Mouse (Mus musculus): ENCODE measurements around the gene Ankrd55. TPM values are rescaled to one million over a fixed set of nuclear protein-coding genes. Genes with fewer than 3 reads are reported as not detected.
A peak's percentile ranks its signal among the peaks of the same experiment; 100 is the strongest.

The Ankrd55 gene
- polyA plus RNA-seq, 2 experiments from 2014 or later: 12.1 to 14.6 TPM

DNA sequence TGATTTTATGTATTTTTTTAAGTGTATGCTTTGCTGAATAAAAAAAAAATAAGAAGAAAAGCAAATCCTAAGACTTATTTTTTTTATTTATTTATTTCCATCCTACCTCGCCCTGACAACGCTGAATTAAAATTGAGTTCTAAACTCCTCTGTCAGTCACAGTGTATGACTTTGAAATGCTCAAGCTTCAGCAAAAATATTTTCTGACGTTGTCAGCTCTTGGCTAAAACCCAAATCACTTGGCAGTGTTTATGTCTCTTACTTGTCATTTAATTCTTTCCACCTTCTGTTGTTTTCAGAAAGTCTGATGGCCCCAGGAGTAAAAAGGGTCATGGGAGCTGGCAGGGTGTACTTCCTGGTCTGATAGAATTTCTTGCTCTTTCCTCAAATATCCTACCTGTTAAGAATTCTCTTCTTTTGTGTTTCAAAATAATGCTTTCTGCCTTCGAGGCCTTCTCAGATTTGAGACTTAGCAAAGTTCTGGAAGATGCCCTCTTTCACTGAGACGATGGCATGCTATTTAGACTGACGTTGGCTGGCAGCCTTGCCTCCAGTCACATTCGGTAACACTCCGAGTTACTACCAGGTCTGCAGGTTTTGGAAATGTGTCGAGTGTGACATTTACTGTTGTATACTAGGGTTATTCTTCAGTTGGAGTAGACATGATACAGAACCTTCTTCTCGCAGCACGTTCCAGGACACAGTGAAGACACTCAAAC lies 95.8 kb downstream of the Ankrd55 start:
- ATAC-seq: no peak

DNA sequence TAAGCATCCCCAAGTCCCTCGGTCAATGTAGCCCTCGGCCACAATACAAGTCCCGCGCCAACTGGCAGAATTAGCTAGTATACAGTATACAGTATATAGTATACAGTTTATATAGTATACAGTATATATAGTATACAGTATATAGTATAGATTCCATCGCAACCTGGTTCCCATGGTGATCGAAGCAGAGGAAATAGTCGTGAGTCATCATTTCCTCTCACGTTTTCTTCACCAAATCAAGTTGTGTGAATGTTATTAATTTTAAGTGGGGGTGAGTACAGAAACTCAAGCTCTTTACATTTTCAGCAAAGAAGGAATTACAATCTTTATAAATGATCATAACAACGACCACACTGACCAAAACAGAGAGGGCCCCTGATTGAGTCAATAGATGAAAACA lies 96.8 kb downstream of the Ankrd55 start:
- ATAC-seq: peak; percentile 73

DNA sequence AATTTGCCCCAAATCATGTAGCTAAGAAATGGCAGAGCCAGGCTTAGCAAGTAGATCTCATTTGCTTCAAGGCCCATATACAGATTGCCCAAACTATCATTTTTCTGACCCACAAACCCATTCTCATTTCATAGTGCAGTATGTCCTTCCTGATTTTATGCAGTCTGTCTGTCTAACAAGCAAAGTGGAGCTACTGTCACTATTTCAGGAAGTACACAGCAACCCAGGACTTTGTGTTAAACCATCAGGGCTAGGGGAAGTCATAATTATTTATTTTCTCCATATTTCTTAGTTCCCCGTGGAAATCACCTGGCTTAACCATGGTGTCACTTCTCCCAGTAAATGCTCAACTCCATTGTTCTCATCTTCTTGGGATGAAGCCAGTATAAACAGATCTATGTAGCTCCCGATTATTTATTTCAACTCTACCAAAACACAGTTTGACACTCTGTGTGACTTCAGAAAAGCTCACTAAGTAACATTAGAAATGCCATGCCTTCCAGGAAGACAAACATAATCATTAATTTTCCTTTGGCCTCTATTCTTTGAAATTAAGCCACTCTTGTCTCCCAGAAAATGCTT lies 98.3 kb downstream of the Ankrd55 start:
- no peak for ATAC-seq

DNA sequence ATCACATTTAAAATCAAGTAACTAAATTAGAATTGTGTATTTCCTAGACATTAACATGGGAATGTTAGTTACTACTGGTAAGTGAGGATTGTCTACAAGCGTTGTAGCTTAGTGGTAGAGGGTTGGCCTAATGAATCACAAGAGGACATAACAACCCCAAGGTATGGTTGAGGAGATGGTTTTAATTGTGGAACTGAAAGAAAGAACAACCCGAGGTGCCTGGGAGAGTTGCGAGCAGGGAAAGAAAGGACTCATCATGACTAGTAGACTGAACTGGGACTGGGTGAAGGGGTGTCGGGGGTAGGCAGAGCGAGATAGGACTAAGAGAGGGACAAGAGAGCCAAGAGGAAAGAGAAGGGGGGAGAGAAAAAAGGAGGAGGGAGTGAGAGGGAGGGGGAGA lies 99.0 kb downstream of the Ankrd55 start:
- no peak for ATAC-seq

DNA sequence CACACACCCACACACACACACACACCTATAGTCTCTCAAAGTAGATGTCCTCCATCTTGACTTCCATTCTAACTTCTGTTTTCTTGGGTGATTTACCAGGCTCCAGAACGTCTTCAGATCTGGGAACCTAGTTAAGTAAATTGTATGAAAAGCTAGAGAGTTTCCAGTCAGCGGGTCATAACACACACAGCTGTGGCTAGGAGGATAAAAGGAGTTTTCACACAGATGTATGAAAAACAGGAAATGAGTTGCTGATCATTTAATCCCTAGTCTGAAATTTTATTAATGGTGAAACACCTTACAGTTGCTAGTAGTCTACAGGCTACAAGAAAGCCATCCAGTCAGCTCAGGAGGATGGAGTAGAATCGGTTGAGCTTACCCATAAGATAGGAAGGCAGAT lies 99.9 kb downstream of the Ankrd55 start:
- peak; percentile 63 for ATAC-seq

DNA sequence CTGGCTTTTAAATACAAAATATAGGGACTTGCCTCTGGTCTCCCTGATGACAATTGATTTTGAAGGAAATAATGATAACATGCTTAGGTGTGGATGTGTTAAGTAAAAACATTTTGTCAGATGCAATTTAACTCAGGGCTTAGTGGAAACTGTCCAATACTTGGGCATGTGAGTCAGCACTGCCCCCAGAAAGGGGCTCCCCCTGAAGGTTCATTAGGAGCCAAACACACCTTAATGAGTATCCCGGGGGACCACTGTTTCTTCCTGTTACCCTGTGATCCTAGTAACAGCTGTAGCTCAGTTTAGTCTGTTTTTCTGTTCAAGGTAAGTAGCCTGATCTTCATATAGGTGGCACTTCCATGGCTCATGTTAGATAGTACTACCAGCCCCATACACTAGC lies 102.0 kb downstream of the Ankrd55 start:
- peak; percentile 14 for ATAC-seq

DNA sequence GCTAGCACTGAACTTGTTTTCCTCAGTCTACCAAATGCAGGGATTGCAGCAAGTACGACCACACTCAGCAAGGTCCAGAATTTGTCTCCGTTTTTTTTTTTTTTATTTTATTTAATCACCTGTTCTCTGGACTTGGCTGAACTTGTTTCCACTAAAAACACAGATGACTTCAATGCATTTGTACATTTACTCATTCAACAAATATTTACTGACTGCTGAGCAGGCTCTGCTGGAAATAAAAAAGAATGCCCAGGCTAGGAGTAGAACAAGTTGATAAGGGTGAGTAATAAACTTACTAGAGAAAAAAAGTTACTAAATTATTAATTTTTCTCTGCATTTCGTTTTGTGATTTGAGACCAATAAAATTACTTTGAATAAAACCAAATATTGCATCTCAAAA lies 103.1 kb downstream of the Ankrd55 start:
- no peak for ATAC-seq

DNA sequence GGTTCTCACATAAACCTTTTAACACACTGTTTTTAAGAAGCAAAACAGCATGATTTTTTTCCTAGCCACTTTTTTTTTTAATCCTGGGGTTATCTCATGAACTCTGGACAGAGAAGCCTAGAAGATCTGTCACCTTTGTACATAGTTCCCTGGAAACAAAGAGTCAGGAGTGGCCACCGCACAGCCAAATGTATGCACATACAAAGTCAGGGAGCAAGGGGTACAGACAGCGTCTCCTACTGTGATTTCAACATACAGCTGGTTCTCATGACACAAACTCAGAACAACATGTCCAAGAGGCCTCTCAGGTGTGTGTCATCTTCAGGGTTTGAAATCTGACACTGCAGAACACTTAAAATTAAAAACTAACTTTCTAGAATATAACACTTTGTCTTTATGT lies 105.1 kb downstream of the Ankrd55 start:
- no peak for ATAC-seq

DNA sequence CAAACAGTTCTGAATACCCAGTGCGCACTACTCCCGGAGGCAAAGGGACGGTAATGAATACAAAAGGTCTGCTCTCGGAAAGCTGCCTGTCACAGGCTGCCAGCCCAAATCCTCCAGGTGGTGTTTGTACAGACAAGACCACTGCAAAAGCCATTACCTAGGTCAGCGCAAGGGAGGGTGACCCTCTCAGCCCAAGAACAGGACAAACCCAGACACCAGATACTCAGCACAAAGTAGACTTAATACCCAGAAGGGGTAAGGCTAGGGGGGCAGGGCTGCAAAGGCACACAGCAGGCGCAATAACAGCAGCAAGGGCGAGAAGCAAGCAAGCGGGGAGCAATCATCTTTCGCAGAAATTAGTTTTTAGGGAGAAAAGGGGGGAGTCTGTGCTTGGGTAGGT lies 106.0 kb downstream of the Ankrd55 start:
- no peak for ATAC-seq

DNA sequence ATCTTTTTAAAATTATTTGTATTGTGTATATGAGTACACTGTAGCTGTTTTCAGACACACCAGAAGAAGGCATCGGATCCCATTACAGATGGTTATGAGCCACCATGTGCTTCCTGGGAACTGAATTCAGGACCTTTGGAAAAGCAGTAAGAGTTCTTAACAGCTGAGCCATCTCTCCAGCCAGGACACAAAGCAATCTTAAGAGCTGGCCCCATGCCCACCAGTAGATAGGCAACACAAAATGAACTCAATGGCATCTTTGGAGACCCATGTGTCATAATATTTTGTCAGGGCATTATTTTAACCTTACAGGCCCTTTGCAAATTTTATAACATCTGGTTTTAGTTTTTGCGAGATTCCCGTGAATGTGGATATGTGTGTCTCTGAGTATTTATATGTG lies 116.5 kb downstream of the Ankrd55 start:
- ATAC-seq: no peak

DNA sequence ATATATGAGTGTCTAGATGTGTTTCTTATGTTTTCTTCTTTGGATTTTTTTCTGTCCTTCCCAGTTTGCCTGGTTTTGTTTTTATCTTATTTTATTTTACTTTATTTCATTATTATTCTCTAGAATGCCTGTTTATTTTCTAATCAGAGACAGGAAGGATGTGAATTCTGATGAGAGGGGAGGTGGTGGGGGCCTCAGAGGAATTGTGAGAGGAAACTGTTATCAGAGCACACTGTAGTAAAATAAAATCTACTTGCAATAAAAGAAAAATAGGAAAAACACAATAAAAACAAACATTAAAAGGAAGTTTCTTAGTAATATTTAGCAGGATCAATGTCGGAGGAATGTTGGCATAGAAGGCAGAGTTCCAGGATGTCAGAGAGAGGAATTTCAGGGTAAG lies 116.9 kb downstream of the Ankrd55 start:
- ATAC-seq: no peak

DNA sequence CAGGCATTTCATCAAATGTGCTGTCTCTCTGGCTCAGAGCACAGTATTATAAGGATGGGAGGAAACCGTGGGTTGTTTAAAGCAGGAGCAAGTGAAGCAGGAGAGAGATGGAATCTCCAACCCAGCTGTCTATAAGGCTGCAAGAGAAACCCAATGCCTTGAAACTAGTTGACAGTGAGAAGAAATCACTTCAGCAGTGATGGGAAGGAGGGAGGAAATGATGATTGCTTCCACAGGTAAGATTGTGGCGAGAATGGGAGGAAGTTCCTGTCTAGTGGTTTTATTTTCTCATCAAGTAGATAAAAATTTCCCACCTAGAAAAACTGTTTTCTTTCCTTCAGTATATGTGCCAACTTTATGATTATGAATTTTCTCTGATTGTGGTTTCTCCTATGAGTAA lies 118.4 kb downstream of the Ankrd55 start:
- ATAC-seq: peak; percentile 65

DNA sequence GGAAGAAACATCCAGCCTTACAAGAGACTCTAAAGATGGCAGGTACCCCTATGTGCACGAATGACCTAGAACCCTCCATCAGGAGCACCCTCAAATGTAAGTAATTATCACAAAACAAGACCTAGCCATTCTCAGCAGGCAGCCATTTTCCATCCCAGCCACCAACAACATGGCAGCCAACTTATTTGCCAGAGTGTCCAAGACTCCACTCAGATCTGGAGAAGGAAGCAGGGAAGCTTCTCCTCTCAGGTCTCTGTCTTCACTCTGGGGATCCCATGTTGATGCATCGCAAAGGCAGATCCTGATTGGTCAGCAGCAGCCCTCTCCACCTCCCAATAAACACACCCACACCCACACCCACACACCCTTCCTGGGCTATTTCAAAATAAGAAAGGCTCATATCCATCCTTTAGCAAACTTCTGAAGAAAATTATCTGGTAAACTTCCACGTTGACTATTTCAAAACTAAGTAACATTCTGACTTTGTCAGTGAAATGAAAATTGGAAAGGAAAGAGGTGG lies 119.0 kb downstream of the Ankrd55 start:
- ATAC-seq: no peak

DNA sequence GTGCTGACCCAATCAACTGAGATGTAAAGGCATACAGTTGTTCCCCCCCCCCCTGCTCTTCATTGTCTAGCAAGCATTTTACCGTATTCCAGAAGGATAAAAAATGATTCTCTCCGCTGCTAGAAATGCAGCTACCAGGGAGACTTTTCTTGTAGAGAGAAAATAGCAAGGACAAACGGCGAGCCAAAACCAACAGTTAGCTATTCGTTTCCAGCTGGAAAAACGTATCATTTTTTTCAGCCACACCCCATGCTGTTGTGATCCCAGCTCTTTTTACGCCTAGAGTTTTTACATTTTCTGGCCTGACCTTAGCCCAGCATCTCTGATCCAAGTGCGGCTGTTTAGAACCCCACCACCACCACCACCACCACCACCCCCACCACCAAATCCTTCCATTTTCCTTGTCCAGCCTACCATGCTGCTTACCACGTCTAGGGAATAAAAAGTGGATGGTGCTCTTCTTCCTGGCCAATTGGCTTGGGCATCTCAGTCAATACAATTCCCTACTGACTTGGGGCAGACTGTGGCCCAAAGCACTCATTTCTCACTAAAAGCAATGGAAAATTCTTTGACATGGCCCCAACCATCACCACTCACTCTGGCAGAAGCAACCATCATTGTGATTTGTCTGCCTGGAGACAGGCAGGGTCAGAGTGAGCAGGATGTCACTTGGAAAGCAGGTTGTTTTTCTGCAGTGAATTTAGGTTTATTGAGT lies 119.7 kb downstream of the Ankrd55 start:
- ATAC-seq: no peak

DNA sequence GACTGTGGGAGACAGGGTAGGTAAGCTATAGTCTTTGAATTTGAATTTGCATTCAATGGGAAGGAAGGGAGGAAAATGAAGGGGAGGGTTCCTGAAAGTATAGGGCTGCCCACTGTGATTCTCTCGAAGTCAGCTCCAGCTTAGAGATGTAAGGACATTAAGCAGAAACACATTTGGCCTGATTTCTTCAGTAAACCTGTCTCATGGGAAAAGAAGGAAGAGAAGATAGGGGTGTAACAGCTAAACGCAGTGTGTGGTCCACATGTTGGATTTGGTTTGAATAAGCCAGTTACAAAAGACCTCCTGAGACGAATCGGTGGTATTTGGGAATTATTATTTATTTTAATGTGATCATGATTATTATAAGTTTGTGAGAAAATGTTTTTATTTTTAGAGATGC lies 120.5 kb downstream of the Ankrd55 start:
- no peak for ATAC-seq

DNA sequence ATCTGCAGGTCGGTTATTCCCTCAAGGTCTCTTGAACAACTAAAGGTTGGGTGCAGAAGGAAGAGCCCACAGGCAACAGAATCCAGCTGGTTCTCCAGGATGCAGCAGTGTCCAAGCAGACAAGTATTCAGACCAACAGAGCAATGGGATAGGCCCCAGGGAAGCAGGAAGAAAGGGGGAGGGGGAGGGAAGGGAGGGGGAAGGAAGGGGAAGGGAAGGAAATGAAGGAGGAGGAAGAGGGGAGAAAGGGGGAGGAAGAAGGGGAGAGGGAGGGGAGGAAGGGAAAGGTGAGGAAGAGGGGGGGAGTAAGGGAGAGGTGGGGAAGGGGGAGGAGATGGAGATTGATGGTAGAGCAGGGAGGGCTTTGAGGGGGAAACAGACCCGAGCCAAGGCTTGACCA lies 121.1 kb downstream of the Ankrd55 start:
- no peak for ATAC-seq

DNA sequence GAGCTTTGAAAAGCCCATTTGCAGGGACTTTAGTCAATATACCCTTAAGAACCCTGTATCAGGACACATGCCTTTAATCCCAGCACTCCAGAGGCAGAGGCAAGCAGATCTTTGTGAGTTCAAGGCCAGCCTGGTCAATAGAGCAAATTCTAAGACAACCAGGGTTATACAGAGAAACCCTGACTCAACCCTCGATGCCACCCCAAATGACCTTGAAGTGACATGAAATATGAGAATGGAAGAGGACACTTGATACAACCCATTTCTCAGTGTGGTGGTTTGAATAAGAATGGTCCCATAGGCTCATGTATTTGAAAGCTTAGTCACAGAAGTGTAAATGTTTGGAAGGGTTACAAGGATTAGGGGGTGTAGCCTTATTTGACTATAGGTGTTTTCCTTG lies 121.6 kb downstream of the Ankrd55 start:
- no peak for ATAC-seq

DNA sequence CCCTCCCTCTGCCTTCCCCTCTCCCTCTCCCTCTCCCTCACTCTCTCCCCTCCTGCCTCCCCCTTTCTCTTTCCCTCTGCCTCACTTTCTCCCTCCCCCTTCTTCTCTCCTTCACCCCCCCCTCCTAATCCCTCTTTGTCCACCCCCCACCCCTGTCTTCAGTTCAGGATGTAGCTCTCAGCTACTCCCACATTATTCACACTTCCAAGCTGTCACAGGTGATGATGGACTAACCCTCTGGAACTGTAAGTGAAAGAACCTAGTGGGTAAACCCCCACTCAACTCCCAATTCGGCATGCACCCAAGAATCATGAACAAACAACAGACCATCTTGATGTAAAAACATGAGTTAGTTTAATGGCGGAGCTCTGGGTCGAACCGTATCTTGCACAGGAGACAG lies 122.2 kb downstream of the Ankrd55 start:
- ATAC-seq: no peak

DNA sequence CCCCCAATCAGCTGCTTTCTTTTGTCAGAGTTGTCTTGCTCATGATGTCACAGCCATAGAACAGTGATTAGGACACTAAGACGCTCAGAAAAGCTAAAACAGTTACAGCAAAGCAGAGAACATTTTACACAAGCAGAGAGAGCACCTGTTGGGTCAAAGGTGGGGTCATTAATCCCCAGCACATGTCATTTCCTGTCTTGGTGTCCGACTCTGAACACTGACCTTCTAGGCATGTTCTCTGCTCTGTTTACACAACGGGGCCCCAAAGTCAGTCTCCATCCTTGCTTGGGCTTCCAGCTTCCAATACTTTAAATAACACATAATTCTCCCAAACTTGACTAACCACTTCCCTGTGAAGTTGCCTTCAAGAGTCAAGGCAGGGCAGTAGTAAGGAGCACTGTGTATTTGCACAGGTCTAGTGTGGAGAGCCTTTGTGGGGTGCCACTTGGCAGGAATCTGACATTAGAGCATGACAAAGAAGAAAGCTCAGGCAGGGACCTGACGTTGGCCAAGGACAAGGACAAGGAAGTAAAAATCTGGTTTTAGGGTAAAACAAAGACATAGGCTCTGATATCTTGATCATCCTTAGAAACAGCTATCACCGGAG lies 123.1 kb downstream of the Ankrd55 start:
- ATAC-seq: no peak

DNA sequence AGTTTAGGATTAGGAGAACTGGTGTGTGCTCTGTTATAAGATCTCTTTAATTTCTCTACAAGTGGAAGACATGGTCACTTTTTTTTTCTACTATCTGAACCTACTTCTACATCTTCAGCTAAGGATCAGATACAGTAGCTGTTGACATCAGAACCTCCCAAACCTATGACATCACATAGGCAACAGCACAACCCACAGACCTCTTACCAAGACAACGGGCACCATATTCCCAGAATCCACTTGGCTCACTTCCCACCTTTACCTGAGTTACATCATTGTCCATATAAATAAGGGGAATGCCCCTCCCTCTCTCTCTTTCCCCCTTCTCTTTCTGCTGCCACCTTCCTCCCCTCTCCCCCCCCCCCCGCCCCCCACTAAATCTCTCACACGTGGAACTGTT lies 124.0 kb downstream of the Ankrd55 start:
- no peak for ATAC-seq

DNA sequence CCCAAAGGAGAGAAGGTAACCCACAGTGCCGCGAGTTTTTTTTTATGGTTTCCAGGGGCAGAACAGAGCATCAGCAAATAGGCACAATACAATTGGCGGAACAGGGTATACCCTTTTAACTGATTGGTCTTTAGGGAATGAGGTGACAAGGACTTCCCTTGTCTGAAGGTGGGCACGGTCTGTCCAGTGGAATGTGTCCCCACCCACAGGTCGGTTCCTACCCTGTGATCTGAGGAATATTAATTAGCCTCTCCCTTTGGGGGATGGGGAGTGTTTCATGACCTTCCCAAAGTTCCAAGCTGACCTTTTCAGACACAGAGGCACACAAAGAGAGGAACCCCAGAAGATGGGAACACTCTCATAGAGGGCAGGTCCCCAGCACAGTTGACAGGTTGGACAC lies 124.6 kb downstream of the Ankrd55 start:
- no peak for ATAC-seq

DNA sequence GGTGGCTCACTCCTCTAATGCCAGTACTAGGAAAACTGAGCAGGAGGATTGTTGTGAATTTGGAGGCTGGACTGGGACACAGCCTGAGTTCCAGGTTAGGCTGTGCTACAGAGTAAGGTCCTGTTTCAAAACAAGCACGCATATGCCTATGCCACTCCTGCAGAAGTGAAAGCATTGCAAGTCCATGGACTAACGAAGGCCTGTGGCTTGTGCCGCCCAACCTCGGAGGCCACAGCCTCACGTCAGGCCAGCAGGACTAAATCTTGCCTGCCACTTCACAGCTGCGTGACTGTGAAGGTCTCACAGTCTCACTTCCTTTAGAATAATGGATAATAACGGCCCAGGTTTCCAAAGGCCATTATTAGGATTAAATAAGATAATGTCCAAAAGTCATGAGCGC lies 125.4 kb downstream of the Ankrd55 start:
- no peak for ATAC-seq

DNA sequence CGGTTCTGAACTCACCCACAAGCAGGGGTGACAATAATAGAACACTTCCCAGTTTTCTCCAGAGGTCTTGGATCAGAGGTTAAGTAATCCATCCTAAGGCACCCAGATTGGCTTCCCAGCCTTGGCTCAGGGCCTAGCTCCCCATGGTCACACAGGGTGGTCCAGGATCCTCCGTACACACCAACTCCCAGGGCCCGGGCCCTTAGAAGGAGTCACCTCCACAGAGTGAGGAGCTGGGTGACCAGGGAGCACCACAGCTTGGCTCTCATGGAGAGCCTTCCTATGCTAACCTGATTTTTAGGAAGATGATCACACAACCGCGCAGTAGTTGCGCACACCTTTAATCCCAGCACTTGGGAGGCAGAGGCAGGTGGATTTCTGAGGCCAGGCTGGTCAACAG lies 127.6 kb downstream of the Ankrd55 start:
- ATAC-seq: no peak
